Mouse (Mus musculus) kidney, embryonic 14.5 days (tissue): Measurements from ENCODE around the gene Fancc. TPM values are rescaled to one million over a fixed set of nuclear protein-coding genes. Genes with fewer than 3 reads are reported as not detected.
A peak's percentile ranks its signal among the peaks of the same experiment; 100 is the strongest.

Experiments used
- ATAC-seq: fragments of 200-750 bp; cut with Nextera tagmentation; 2 replicates; pipeline ENCODE4 v1.8.0; 2017; ENCODE audit warnings: moderate number of reproducible peaks, mild to moderate bottlenecking, moderate TSS enrichment, moderate library complexity; ENCODE audit not compliant: low FRiP score, low TSS enrichment
- H3K27ac ChIP-seq: fragments of 300-500 bp; sonication (generic); 2 replicates; pipeline ENCODE4 v1.5.1; 2014; ENCODE audit warnings: low read depth, mild to moderate bottlenecking, low read length, moderate library complexity, mixed read lengths
- H3K27me3 ChIP-seq: fragments of 300-500 bp; sonication (generic); 2 replicates; pipeline ENCODE4 v1.6.1; 2014; ENCODE audit warnings: mild to moderate bottlenecking, low read length; ENCODE audit not compliant: control insufficient read depth, insufficient read depth
- H3K36me3 ChIP-seq: fragments of 300-500 bp; sonication (generic); 2 replicates; pipeline ENCODE4 v1.6.1; 2014; ENCODE audit warnings: low read length, mixed read lengths; ENCODE audit not compliant: control insufficient read depth, insufficient read depth
- H3K4me1 ChIP-seq: fragments of 300-500 bp; sonication (generic); 2 replicates; pipeline ENCODE4 v1.6.1; 2014; ENCODE audit warnings: low read length, mixed read lengths; ENCODE audit not compliant: control insufficient read depth, insufficient read depth
- H3K4me2 ChIP-seq: fragments of 300-500 bp; sonication (generic); replicated peaks from 2 replicates; pipeline ENCODE4 v1.6.1; 2014; ENCODE audit warnings: low read depth, mild to moderate bottlenecking, low read length
- H3K4me3 ChIP-seq: fragments of 300-500 bp; sonication (generic); 2 replicates; pipeline ENCODE4 v1.5.1; 2014; ENCODE audit warnings: mild to moderate bottlenecking, low read length
- H3K9ac ChIP-seq: fragments of 300-500 bp; sonication (generic); 2 replicates; pipeline ENCODE4 v1.6.1; 2014; ENCODE audit warnings: low read depth, mild to moderate bottlenecking, low read length, moderate library complexity
- H3K9me3 ChIP-seq: fragments of 300-500 bp; sonication (generic); 2 replicates; pipeline ENCODE4 v1.6.1; 2016; ENCODE audit warnings: low read length; ENCODE audit not compliant: control insufficient read depth
- WGBS: fragments of 180-500 bp; shearing (Covaris S2); extraction: QIAGEN DNeasy Blood & Tissue Kit; methylation state at CpG from one replicate; pipeline ENCODE4 v1.1.7; 2014; 5-methylcytosine and 5-hydroxymethylcytosine counted together
- polyA plus RNA-seq: library from polyadenylated mRNA; unstranded; fragments of >200 nt; fragmentation: Nextera tagmentation; extraction: Ambion mirVana; gene quantifications from 2 replicates; pipeline ENCODE4 v1.2.1, GENCODE M21; 2014

The Fancc gene
- polyA plus RNA-seq, 1 experiment from 2014 or later = 24.5 TPM

DNA sequence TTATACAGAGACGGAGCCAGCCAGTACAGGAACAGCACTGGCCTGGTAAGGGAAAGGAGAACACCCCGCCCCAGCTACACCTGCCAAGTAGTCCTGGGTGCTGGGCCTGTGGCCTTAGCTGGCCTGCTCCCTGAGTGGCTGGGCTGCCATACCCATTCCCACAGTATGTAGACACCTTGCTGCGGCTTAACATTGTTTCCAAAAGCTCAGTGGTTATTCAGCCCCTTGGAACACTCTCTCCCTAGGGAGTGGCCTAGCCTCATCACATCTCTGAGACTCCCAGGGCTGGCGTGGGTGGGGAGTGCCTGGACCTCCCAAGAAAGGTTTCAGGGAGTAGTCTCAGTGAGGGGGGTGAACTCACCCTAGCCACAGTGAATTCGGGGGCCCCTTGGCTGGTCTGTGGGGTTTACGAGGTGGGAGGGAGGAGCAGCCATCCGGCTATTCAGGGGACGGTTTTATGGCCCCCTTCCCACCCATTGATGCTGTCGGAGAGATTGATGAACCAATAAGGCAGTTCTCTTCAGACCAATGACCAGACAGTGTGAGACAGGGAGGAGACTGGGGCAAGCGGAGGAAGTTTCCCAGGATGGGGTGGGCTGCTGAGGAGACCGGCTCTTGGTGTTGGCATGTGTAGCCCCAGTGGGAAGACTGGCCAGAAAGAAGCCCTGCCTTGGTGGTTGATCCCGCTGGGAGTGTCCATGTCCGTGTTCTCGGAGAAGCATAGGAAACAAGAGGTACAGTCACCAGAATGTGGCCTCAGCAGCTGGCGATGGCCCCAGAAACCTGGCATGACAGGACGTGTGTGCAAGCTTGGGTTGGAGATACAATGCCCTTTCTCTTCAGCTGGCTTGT is 191.7 kb downstream of the Fancc start:
- H3K36me3 ChIP-seq = peaks cover 45% of the 10 kb centered on the region
- no peak overlapping the region for H3K4me3 ChIP-seq
- no peak overlapping the region for H3K9ac ChIP-seq
- H3K4me1 ChIP-seq = peaks cover 34% of the 10 kb centered on the region
- 17% methylated on average over 16 of the region's 16 CpGs for WGBS
- no peaks in the 10 kb centered on the region for H3K9me3 ChIP-seq
- no peaks in the 10 kb centered on the region for H3K27me3 ChIP-seq
- peak; percentile 84 for ATAC-seq
- peak overlapping the region; percentile 77 for H3K27ac ChIP-seq
- no peak overlapping the region for H3K4me2 ChIP-seq

DNA sequence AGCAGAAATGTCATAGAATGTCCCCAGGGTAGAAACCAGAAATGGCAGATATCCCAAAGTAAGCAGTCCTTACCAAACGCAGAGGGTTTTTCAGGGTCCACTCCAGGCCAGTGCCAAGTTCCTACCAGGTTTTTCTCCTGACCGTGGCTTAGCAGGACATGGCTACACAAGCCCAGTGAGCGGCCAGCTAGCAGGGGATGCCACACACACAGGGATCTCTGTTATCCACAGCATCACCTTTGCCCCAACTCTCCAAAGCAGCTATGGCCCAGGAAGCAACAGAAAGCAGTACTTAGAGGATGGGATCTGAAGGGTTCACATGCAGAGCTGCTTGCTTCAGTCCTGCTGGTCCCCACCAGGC is 192.3 kb downstream of the Fancc start:
- Histone ChIP-seq H3K36me3 (peaks cover 51% of the 10 kb centered on the region), H3K4me2 (no peak overlapping the region), H3K27me3 (no peaks in the 10 kb centered on the region), H3K9ac (no peak overlapping the region), H3K27ac (peak overlapping the region; percentile 77; the same call in 1 of the 2 replicates), H3K4me1 (peaks cover 38% of the 10 kb centered on the region), H3K4me3 (no peak overlapping the region), H3K9me3 (no peaks in the 10 kb centered on the region)
- 46% methylated on average over 3 of the region's 3 CpGs for WGBS
- ATAC-seq = no peak

DNA sequence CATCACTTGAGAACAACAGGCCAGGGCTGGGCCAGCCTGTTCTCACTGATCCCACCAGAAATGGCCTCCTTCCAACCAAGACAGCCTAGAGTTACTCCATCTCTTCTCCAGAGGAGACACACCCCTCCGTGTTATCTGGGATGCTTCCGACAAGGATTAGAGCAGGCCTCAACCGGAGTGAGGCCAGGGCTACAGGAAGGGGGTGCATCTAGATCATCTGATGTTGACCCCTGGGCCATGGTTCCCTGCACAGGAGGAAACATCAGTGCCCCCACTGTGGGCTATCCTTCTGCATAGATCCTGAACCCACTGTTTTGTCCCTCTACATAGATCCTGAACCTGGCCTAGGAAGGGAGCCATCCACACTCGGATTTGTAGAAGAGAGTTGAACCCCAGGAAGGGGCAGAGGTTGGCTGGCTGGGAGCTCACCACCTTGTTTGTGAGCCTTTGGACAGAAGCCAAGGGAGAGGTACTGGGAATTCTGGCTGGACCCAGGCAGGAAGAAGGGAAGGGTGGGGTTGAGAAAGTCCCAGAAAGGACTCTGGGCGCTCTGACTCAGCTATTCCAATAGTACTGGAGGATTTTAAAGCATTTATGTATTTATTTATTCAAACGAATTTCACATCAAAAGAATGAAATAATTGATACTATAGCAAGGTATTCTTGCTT is 192.8 kb downstream of the Fancc start:
- Histone ChIP-seq H3K9me3 (no peaks in the 10 kb centered on the region), H3K4me2 (no peak overlapping the region), H3K36me3 (peaks cover 56% of the 10 kb centered on the region), H3K27me3 (no peaks in the 10 kb centered on the region), H3K27ac (peak overlapping the region; percentile 6; the same call in 1 of the 2 replicates), H3K4me1 (peaks cover 38% of the 10 kb centered on the region), H3K9ac (no peak overlapping the region), H3K4me3 (no peak overlapping the region)
- no peak for ATAC-seq
- WGBS = 61% methylated on average over 6 of the region's 6 CpGs

DNA sequence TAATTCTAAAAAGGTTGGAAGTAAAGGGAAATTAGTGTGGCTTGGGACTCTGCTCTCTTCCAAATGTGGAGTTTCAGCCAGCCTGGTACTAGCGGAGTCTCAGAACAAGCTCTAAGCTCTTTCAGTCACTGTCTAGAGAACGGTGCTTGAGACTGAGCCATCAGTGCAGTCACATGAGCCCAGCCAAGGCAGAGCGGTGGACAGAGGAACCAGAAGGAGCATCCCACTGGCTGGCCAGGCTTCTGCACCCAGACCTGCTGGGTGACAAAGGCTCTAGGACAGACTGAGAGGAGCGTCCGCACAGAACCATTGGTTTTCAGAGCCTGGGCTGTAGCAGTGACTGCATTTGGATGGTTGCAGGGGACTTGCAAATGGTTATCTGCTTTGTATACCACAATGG is 194.7 kb downstream of the Fancc start:
- no peak for ATAC-seq
- Histone ChIP-seq H3K36me3 (peaks cover 68% of the 10 kb centered on the region), H3K9ac (no peak overlapping the region), H3K4me3 (no peak overlapping the region), H3K4me2 (no peak overlapping the region), H3K9me3 (no peaks in the 10 kb centered on the region), H3K27me3 (no peaks in the 10 kb centered on the region), H3K27ac (peak overlapping the region; percentile 10; the same call in 1 of the 2 replicates), H3K4me1 (peaks cover 38% of the 10 kb centered on the region)
- WGBS = 85% methylated on average over 5 of the region's 5 CpGs

DNA sequence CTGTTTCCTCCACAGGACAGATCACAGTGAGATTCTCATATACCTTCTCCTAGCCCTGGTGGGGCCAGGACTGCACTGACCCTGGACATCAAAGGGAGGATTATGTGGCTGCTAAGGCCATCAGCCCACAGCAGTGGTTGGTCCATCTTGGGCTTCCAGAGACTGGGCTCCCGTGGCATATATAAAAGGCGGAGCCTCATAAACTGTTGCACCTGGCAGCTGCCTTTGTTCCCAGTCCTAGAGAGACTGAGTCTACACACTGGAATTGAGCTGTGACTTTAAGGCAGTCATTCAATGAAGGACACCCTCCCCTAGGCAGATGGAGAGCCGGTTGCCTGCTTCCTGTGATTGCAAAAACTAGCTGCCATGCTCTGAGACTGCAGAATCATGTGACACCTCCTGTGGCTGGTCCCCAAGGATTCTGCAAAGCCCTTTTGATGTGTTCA is 195.3 kb downstream of the Fancc start:
- ATAC-seq = peak; percentile 59

DNA sequence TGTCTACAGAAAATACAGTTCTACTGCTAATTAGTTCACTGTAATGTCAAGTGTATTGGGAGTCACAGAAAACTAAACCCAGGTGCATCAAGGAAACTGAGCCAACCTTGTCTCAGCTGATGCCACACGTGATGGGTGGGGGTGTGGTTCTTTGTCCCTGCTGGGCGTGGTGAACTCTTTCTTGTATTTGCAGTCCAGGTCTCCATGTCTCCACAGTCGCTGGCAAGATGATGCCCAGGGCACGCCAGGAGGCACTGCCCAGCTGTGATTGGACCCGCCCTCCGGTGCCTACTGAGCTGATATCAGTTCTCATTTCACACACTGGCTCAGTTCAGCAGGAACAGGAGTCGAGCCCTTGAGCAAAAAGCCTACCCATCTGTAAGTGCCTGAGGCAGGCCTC is 196.1 kb downstream of the Fancc start:
- H3K9ac ChIP-seq = no peak overlapping the region

More for the DNA sequence above, 195.3 kb downstream of the Fancc start:
- Histone ChIP-seq H3K4me2 (no peak overlapping the region), H3K4me1 (peaks cover 38% of the 10 kb centered on the region), H3K27me3 (no peaks in the 10 kb centered on the region), H3K27ac (peak overlapping the region; percentile 10; the same call in 1 of the 2 replicates), H3K36me3 (peaks cover 74% of the 10 kb centered on the region), H3K9ac (no peak overlapping the region), H3K4me3 (no peak overlapping the region), H3K9me3 (no peaks in the 10 kb centered on the region)
- 12% methylated on average over 3 of the region's 3 CpGs for WGBS

DNA sequence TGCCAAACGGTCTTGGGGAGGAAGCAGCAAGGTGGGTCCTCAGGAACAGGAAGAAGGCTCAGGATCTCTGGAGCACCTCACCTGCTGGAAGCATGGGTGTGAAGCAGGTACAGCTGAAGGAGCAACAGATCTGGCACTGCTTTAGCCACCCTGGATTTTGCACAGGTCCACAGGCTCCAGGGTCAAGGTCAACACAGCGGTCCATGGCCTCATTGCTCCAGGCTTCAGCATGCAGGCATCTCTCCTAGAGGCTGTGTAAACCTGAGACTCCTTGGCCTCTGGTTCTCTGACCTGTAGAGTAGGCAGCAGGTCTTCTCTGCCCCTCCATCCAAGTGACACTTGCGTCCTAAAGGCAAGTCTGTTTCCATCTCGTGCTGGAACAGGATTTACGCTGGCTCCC is 198.1 kb downstream of the Fancc start:
- no peak overlapping the region for H3K9ac ChIP-seq
- H3K4me1 ChIP-seq = peaks cover 38% of the 10 kb centered on the region
- no peak overlapping the region for H3K4me3 ChIP-seq
- peaks cover 78% of the 10 kb centered on the region for H3K36me3 ChIP-seq
- no peaks in the 10 kb centered on the region for H3K27me3 ChIP-seq
- no peak for ATAC-seq
- H3K9me3 ChIP-seq = no peaks in the 10 kb centered on the region; the same call in 1 of the 2 replicates
- no peak overlapping the region for H3K4me2 ChIP-seq
- 78% methylated on average over 5 of the region's 5 CpGs for WGBS
- H3K27ac ChIP-seq = no peak overlapping the region

More for the DNA sequence above, 196.1 kb downstream of the Fancc start:
- Histone ChIP-seq H3K9me3 (no peaks in the 10 kb centered on the region), H3K27ac (peak overlapping the region; percentile 25; the same call in 1 of the 2 replicates), H3K27me3 (no peaks in the 10 kb centered on the region), H3K4me2 (no peak overlapping the region), H3K4me1 (peaks cover 34% of the 10 kb centered on the region), H3K4me3 (no peak overlapping the region), H3K36me3 (peaks cover 76% of the 10 kb centered on the region)
- ATAC-seq = no peak
- WGBS = 55% methylated on average over 7 of the region's 7 CpGs

DNA sequence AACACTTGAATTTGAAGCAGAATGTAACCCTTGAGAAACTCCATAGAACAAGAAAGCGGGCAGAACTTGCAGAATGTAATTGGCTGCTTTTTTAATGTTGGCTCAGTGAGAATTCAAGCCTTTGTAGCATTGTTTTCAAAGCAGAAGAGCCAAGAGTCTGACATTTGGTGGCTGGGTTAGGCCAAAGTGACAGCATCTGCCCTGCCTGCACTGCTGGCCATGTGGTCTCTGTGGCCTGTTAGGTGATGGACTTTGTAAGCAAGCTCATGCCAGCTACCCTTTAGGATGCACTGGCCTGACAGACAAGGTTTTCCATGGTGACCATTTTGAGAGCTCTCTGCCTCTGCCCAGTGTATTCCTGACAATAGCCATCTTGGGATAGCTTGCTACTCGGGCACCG is 199.1 kb downstream of the Fancc start:
- WGBS = 100% methylated on average over 3 of the region's 3 CpGs
- H3K36me3 ChIP-seq = peaks cover 70% of the 10 kb centered on the region
- H3K9me3 ChIP-seq = no peaks in the 10 kb centered on the region; the same call in 1 of the 2 replicates
- no peak overlapping the region for H3K4me3 ChIP-seq
- H3K4me2 ChIP-seq = no peak overlapping the region
- H3K27ac ChIP-seq = no peak overlapping the region
- no peak for ATAC-seq
- no peaks in the 10 kb centered on the region for H3K27me3 ChIP-seq
- H3K4me1 ChIP-seq = peaks cover 44% of the 10 kb centered on the region
- no peak overlapping the region for H3K9ac ChIP-seq

DNA sequence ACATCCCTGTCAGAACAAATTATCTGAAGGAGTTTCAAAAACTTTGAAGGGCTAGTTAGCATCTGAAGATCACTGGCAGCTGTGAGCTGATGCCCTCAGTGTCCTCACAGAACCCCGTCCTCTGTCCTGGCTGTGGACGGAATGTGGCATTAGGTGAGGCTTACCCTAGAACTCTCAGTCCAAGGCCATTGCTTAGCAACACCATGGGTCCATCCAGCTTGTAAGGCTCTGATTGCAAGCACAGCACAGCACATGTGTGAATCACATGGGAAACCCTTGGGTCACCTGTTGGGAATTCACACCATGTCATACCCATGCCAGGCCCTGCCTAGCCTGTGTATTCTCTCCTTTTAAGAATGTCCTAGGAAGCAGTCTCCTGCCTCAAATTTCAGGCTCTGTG is 200.1 kb downstream of the Fancc start:
- no peak for ATAC-seq
- WGBS = 98% methylated on average over 2 of the region's 2 CpGs
- Histone ChIP-seq H3K4me3 (no peak overlapping the region), H3K27ac (no peak overlapping the region), H3K9ac (no peak overlapping the region), H3K36me3 (peaks cover 63% of the 10 kb centered on the region), H3K9me3 (no peaks in the 10 kb centered on the region; the same call in 1 of the 2 replicates), H3K4me1 (peaks cover 38% of the 10 kb centered on the region), H3K4me2 (no peak overlapping the region), H3K27me3 (no peaks in the 10 kb centered on the region)
